Mouse (Mus musculus) heart, embryonic 15.5 days (tissue): ENCODE measurements around the gene Far1. TPM values are rescaled to one million over a fixed set of nuclear protein-coding genes. Genes with fewer than 3 reads are reported as not detected.
A peak's percentile ranks its signal among the peaks of the same experiment; 100 is the strongest.

ENCODE experiments used
- ATAC-seq: fragments of 200-750 bp; cut with Nextera tagmentation; replicated peaks from 2 replicates; pipeline ENCODE4 v1.8.0; 2017; ENCODE audit warnings: low read depth, moderate TSS enrichment; ENCODE audit not compliant: insufficient number of reproducible peaks, insufficient read depth, low FRiP score
- H3K27ac ChIP-seq: fragments of 300-500 bp; sonication (generic); 2 replicates; pipeline ENCODE4 v1.5.1; 2015; ENCODE audit warnings: mild to moderate bottlenecking, inconsistent platforms
- H3K27me3 ChIP-seq: fragments of 300-500 bp; sonication (generic); 2 replicates; pipeline ENCODE4 v1.6.1; 2015; ENCODE audit warnings: inconsistent platforms
- H3K36me3 ChIP-seq: fragments of 300-500 bp; sonication (generic); 2 replicates; pipeline ENCODE4 v1.6.1; 2015; ENCODE audit warnings: mild to moderate bottlenecking, inconsistent platforms
- H3K4me1 ChIP-seq: fragments of 300-500 bp; sonication (generic); replicated peaks from 2 replicates; pipeline ENCODE4 v1.6.1; 2015; ENCODE audit warnings: inconsistent platforms
- H3K4me2 ChIP-seq: fragments of 300-500 bp; sonication (generic); 2 replicates; pipeline ENCODE4 v1.6.1; 2015; ENCODE audit warnings: inconsistent platforms, mild to moderate bottlenecking, moderate library complexity
- H3K4me3 ChIP-seq: fragments of 300-500 bp; sonication (generic); 2 replicates; pipeline ENCODE4 v1.5.1; 2015; ENCODE audit warnings: mild to moderate bottlenecking, inconsistent platforms
- H3K9ac ChIP-seq: fragments of 300-500 bp; sonication (generic); 2 replicates; pipeline ENCODE4 v1.6.1; 2015; ENCODE audit warnings: mild to moderate bottlenecking, inconsistent platforms
- H3K9me3 ChIP-seq: fragments of 300-500 bp; sonication (generic); replicated peaks from 2 replicates; pipeline ENCODE4 v1.6.1; 2016; ENCODE audit warnings: inconsistent platforms
- WGBS: fragments of 180-500 bp; shearing (Covaris S2); methylation state at CpG from one replicate; pipeline ENCODE4 v1.1.7; 2015; ENCODE audit warnings: mixed read lengths; 5-methylcytosine and 5-hydroxymethylcytosine counted together
- polyA plus RNA-seq: library from polyadenylated mRNA; unstranded; fragments of >200 nt; fragmentation: Nextera tagmentation; extraction: Ambion mirVana; gene quantifications from 2 replicates; pipeline ENCODE4 v1.2.1, GENCODE M21; 2015

Far1 gene
- 43.5 and 44.5 TPM in 2 replicates for polyA plus RNA-seq

GRCm38 (mm10) chr7:113513286-113513962, at the start of gene Far1:
Gene Far1, plus strand, starts transcription at chr7:113513834.
- under 1% methylated on average over 70 of the region's 71 CpGs for WGBS
- Histone ChIP-seq H3K4me3 (peak within 1 kb of the TSS; percentile 87), H3K27me3 (0 out of 2 replicates have a peak, but pooled peaks cover 5% of the 10 kb centered on the region)

GRCm38 (mm10) chr7:113468345-113468744, 45.3 kb upstream of the Far1 start:
- Histone ChIP-seq H3K27ac (no peak overlapping the region), H3K4me2 (no peak overlapping the region), H3K36me3 (no peaks in the 10 kb centered on the region), H3K27me3 (no peaks in the 10 kb centered on the region), H3K4me1 (no peaks in the 10 kb centered on the region), H3K9ac (no peak overlapping the region), H3K4me3 (no peak overlapping the region), H3K9me3 (no peaks in the 10 kb centered on the region)
- ATAC-seq: no peak
- 69% methylated on average over 3 of the region's 3 CpGs for WGBS

More at GRCm38 (mm10) chr7:113513286-113513962, at the start of gene Far1:
- Histone ChIP-seq H3K36me3 (no peaks in the 10 kb centered on the region), H3K4me1 (peaks cover 7% of the 10 kb centered on the region; the same call in 1 of the 2 replicates), H3K4me2 (peak within 1 kb of the TSS; percentile 84), H3K27ac (peak within 1 kb of the TSS; percentile 92), H3K9me3 (no peaks in the 10 kb centered on the region), H3K9ac (peak within 1 kb of the TSS; percentile 86)
- peak; percentile 99 for ATAC-seq

- H3K9me3 ChIP-seq: no peaks in the 10 kb centered on the region
- no peaks in the 10 kb centered on the region for H3K4me1 ChIP-seq
- no peak for ATAC-seq
- WGBS: 82% methylated on average over 2 of the region's 2 CpGs
- H3K36me3 ChIP-seq: no peaks in the 10 kb centered on the region
- H3K27ac ChIP-seq: no peak overlapping the region
- H3K4me3 ChIP-seq: no peak overlapping the region
- H3K9ac ChIP-seq: no peak overlapping the region
- no peaks in the 10 kb centered on the region for H3K27me3 ChIP-seq
- no peak overlapping the region for H3K4me2 ChIP-seq
Measured at GRCm38 (mm10) chr7:113470671-113471070, 43.0 kb upstream of the Far1 start.

GRCm38 (mm10) chr7:113471653-113472052, 42.0 kb upstream of the Far1 start:
- no peak overlapping the region for H3K4me3 ChIP-seq
- no peak for ATAC-seq
- no peaks in the 10 kb centered on the region for H3K27me3 ChIP-seq
- H3K9ac ChIP-seq: no peak overlapping the region
- H3K4me2 ChIP-seq: no peak overlapping the region
- no peaks in the 10 kb centered on the region for H3K4me1 ChIP-seq
- H3K27ac ChIP-seq: no peak overlapping the region
- no peaks in the 10 kb centered on the region for H3K9me3 ChIP-seq
- H3K36me3 ChIP-seq: no peaks in the 10 kb centered on the region
- WGBS: 71% methylated on average over 1 of the region's 1 CpGs

GRCm38 (mm10) chr7:113495792-113496191, 17.8 kb upstream of the Far1 start:
- no peak for ATAC-seq
- no peak overlapping the region for H3K4me2 ChIP-seq
- no peaks in the 10 kb centered on the region for H3K9me3 ChIP-seq
- no peak overlapping the region for H3K4me3 ChIP-seq
- H3K27me3 ChIP-seq: no peaks in the 10 kb centered on the region
- H3K36me3 ChIP-seq: no peaks in the 10 kb centered on the region
- 73% methylated on average over 2 of the region's 2 CpGs for WGBS
- H3K27ac ChIP-seq: no peak overlapping the region
- no peaks in the 10 kb centered on the region for H3K4me1 ChIP-seq
- no peak overlapping the region for H3K9ac ChIP-seq

- Histone ChIP-seq H3K36me3 (no peaks in the 10 kb centered on the region), H3K9ac (no peak overlapping the region), H3K27me3 (no peaks in the 10 kb centered on the region), H3K4me2 (no peak overlapping the region), H3K4me3 (no peak overlapping the region), H3K9me3 (no peaks in the 10 kb centered on the region), H3K4me1 (no peaks in the 10 kb centered on the region), H3K27ac (no peak overlapping the region)
- no peak for ATAC-seq
- WGBS: 67% methylated on average over 3 of the region's 3 CpGs
Measured at GRCm38 (mm10) chr7:113498413-113498812, 15.2 kb upstream of the Far1 start.

- Histone ChIP-seq H3K4me3 (no peak overlapping the region), H3K4me2 (no peak overlapping the region), H3K27ac (no peak overlapping the region), H3K27me3 (no peaks in the 10 kb centered on the region), H3K36me3 (no peaks in the 10 kb centered on the region), H3K4me1 (no peaks in the 10 kb centered on the region), H3K9ac (no peak overlapping the region), H3K9me3 (no peaks in the 10 kb centered on the region)
- 79% methylated on average over 6 of the region's 6 CpGs for WGBS
- ATAC-seq: no peak
Measured at GRCm38 (mm10) chr7:113499821-113500220, 13.8 kb upstream of the Far1 start.

- 61% methylated on average over 3 of the region's 3 CpGs for WGBS
- H3K4me1 ChIP-seq: no peaks in the 10 kb centered on the region
- no peak overlapping the region for H3K4me2 ChIP-seq
- no peak overlapping the region for H3K4me3 ChIP-seq
- no peak overlapping the region for H3K27ac ChIP-seq
- no peak overlapping the region for H3K9ac ChIP-seq
- no peaks in the 10 kb centered on the region for H3K27me3 ChIP-seq
- no peak for ATAC-seq
- no peaks in the 10 kb centered on the region for H3K36me3 ChIP-seq
- no peaks in the 10 kb centered on the region for H3K9me3 ChIP-seq
Measured at GRCm38 (mm10) chr7:113502453-113502852, 11.2 kb upstream of the Far1 start.

GRCm38 (mm10) chr7:113505047-113505446, 8.6 kb upstream of the Far1 start:
- no peaks in the 10 kb centered on the region for H3K27me3 ChIP-seq
- no peak overlapping the region for H3K4me2 ChIP-seq
- no peaks in the 10 kb centered on the region for H3K9me3 ChIP-seq
- H3K9ac ChIP-seq: no peak overlapping the region
- H3K4me1 ChIP-seq: no peaks in the 10 kb centered on the region
- no peaks in the 10 kb centered on the region for H3K36me3 ChIP-seq
- no peak for ATAC-seq
- no peak overlapping the region for H3K27ac ChIP-seq
- H3K4me3 ChIP-seq: no peak overlapping the region
- WGBS: 60% methylated on average over 5 of the region's 5 CpGs

- Histone ChIP-seq H3K9ac (no peak overlapping the region), H3K4me3 (no peak overlapping the region), H3K4me2 (no peak overlapping the region), H3K36me3 (no peaks in the 10 kb centered on the region), H3K4me1 (no peaks in the 10 kb centered on the region), H3K27me3 (no peaks in the 10 kb centered on the region), H3K27ac (no peak overlapping the region), H3K9me3 (no peaks in the 10 kb centered on the region)
- ATAC-seq: no peak
- 83% methylated on average over 4 of the region's 4 CpGs for WGBS
Measured at GRCm38 (mm10) chr7:113505516-113506045, 8.1 kb upstream of the Far1 start.

GRCm38 (mm10) chr7:113507846-113508245, 5.8 kb upstream of the Far1 start:
- ATAC-seq: no peak
- WGBS: 70% methylated on average over 3 of the region's 3 CpGs
- H3K27ac ChIP-seq: no peak overlapping the region

GRCm38 (mm10) chr7:113511396-113511795, 2.2 kb upstream of the Far1 start:
- no peak overlapping the region for H3K4me2 ChIP-seq
- ATAC-seq: no peak
- no peak overlapping the region for H3K9ac ChIP-seq
- peaks cover 7% of the 10 kb centered on the region; the same call in 1 of the 2 replicates for H3K4me1 ChIP-seq
- WGBS: 70% methylated on average over 3 of the region's 3 CpGs
- no peaks in the 10 kb centered on the region for H3K36me3 ChIP-seq
- H3K27me3 ChIP-seq: 0 out of 2 replicates have a peak, but pooled peaks cover 5% of the 10 kb centered on the region
- no peak overlapping the region for H3K4me3 ChIP-seq
- H3K27ac ChIP-seq: no peak overlapping the region
- H3K9me3 ChIP-seq: no peaks in the 10 kb centered on the region

More at GRCm38 (mm10) chr7:113507846-113508245, 5.8 kb upstream of the Far1 start:
- H3K27me3 ChIP-seq: 0 out of 2 replicates have a peak, but pooled peaks cover 5% of the 10 kb centered on the region
- H3K4me3 ChIP-seq: no peak overlapping the region
- H3K4me2 ChIP-seq: no peak overlapping the region
- peaks cover 3% of the 10 kb centered on the region; the same call in 1 of the 2 replicates for H3K4me1 ChIP-seq
- H3K9ac ChIP-seq: no peak overlapping the region
- H3K36me3 ChIP-seq: no peaks in the 10 kb centered on the region
- no peaks in the 10 kb centered on the region for H3K9me3 ChIP-seq
